Mouse (Mus musculus) stomach, postnatal 0 days (tissue): ENCODE data around the gene Ccs. TPM values are rescaled to one million over a fixed set of nuclear protein-coding genes. Genes with fewer than 3 reads are reported as not detected.
A peak's percentile ranks its signal among the peaks of the same experiment; 100 is the strongest.

Experiments used
- ATAC-seq: fragments of 200-750 bp; cut with Nextera tagmentation; 2 replicates; pipeline ENCODE4 v1.8.0; 2017; ENCODE audit not compliant: low FRiP score, low TSS enrichment
- DNase-seq: peaks from one replicate; pipeline ENCODE4 v3.0.0-alpha.2; 2016; ENCODE audit warnings: low spot score
- H3K27ac ChIP-seq: fragments of 300-500 bp; sonication (generic); replicated peaks from 2 replicates; pipeline ENCODE4 v1.5.1; 2014; ENCODE audit warnings: mild to moderate bottlenecking, control low read depth
- H3K27me3 ChIP-seq: fragments of 300-500 bp; sonication (generic); 2 replicates; pipeline ENCODE4 v1.6.1; 2014; ENCODE audit warnings: low read length; ENCODE audit not compliant: control insufficient read depth, insufficient read depth
- H3K36me3 ChIP-seq: fragments of 300-500 bp; sonication (generic); 2 replicates; pipeline ENCODE4 v1.6.1; 2014; ENCODE audit warnings: low read length, mixed read lengths; ENCODE audit not compliant: control insufficient read depth, insufficient read depth
- H3K4me1 ChIP-seq: fragments of 300-500 bp; sonication (generic); replicated peaks from 2 replicates; pipeline ENCODE4 v1.6.1; 2014; ENCODE audit warnings: antibody characterized with exemption; ENCODE audit not compliant: control insufficient read depth, insufficient read depth
- H3K4me2 ChIP-seq: fragments of 300-500 bp; sonication (generic); replicated peaks from 2 replicates; pipeline ENCODE4 v1.6.1; 2014; ENCODE audit warnings: low read depth, mild to moderate bottlenecking, control low read depth, moderate library complexity
- H3K4me3 ChIP-seq: fragments of 300-500 bp; sonication (generic); 2 replicates; pipeline ENCODE4 v1.5.1; 2014; ENCODE audit warnings: low read depth, low read length, control low read depth
- H3K9ac ChIP-seq: fragments of 300-500 bp; sonication (generic); 2 replicates; pipeline ENCODE4 v1.6.1; 2014; ENCODE audit warnings: mild to moderate bottlenecking, low read length, control low read depth, mixed read lengths
- H3K9me3 ChIP-seq: fragments of 300-500 bp; sonication (generic); 2 replicates; pipeline ENCODE4 v1.6.1; 2016; ENCODE audit warnings: low read length; ENCODE audit not compliant: control insufficient read depth
- CTCF ChIP-seq: IDR thresholded peaks from 2 replicates; pipeline ENCODE4 v1.5.1; 2016; ENCODE audit warnings: antibody characterized with exemption, low read depth, mild to moderate bottlenecking, moderate library complexity
- EP300 ChIP-seq: optimal IDR thresholded peaks from 2 replicates; pipeline ENCODE3; 2016; ENCODE audit warnings: antibody characterized with exemption
- WGBS: fragments of 180-500 bp; shearing (Covaris S2); extraction: QIAGEN DNeasy Blood & Tissue Kit; methylation state at CpG from one replicate; pipeline ENCODE4 v1.1.7; 2014; 5-methylcytosine and 5-hydroxymethylcytosine counted together
- polyA plus RNA-seq: library from polyadenylated mRNA; unstranded; fragments of >200 nt; fragmentation: Nextera tagmentation; extraction: Ambion mirVana; gene quantifications from 2 replicates; pipeline ENCODE4 v1.2.1, GENCODE M21; 2015

The Ccs gene
- polyA plus RNA-seq, 1 experiment from 2014 or later = 72.7 TPM

- no peak for TF ChIP-seq CTCF
- TF ChIP-seq EP300 = no peak
- Histone ChIP-seq H3K4me1 (no peaks in the 10 kb centered on the region; the same call in 1 of the 2 replicates), H3K27me3 (no peaks in the 10 kb centered on the region), H3K9me3 (no peaks in the 10 kb centered on the region), H3K4me3 (no peak overlapping the region), H3K9ac (no peak overlapping the region), H3K36me3 (peaks cover 31% of the 10 kb centered on the region), H3K4me2 (no peak overlapping the region), H3K27ac (no peak overlapping the region)
- ATAC-seq (peak; percentile 58; the same call in 1 of the 2 replicates), DNase-seq (no peak)
- 70% methylated on average over 10 of the region's 10 CpGs for WGBS
Measured at GRCm38 (mm10) chr19:4803283-4803682, 35.8 kb downstream of the Ccs start.

- DNase-seq = no peak
- no peaks in the 10 kb centered on the region for H3K27me3 ChIP-seq
- H3K9me3 ChIP-seq = no peaks in the 10 kb centered on the region
- no peak overlapping the region for H3K9ac ChIP-seq
- 98% methylated on average over 7 of the region's 7 CpGs for WGBS
- ATAC-seq = no peak
- H3K4me2 ChIP-seq = no peak overlapping the region
- TF ChIP-seq CTCF (no peak), EP300 (no peak)
- H3K27ac ChIP-seq = no peak overlapping the region
- H3K4me3 ChIP-seq = no peak overlapping the region
- H3K4me1 ChIP-seq = no peaks in the 10 kb centered on the region
- peaks cover 31% of the 10 kb centered on the region for H3K36me3 ChIP-seq
Measured at GRCm38 (mm10) chr19:4802691-4803091, 36.4 kb downstream of the Ccs start.

DNA sequence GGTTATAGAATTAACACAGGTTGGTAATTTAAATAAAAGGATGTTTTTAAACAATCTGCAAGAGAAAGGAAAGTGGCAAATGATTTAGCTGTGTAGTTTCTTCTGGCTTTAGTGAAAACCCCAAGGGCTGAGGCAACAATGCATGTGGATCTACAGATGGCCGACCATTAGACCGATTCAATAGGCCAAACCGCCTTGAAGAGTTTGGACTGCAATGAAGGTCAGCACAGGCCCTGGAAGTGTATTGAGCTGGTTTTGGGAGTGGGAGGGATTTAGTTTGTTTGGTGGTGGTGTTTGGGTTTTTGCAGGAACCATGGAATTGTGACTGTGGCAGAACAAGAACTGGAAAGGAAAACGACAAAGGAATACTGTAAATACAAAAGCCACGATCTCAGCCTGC lies 40.0 kb downstream of the Ccs start:
- peaks cover 31% of the 10 kb centered on the region for H3K36me3 ChIP-seq

DNA sequence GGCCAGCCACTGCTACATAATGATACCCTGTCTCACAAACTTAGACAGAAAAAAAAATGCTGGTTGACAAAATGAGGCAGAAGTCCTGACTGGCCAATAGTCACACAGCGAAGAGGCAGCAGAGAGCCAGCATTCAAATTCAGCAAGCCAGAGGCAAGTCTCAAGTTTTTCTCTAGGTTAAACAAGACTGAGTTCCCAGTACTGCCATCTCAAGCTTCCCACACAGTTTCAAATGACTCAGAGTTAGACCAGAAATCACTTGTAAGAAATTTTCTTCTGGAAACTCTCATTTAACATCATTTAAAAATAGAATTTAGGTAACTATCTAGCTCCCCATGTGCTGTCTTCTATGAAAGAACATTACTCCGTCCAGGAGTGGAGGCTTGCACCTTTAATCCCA lies 41.3 kb downstream of the Ccs start:
- 92% methylated on average over 2 of the region's 2 CpGs for WGBS

More for the DNA sequence above, 40.0 kb downstream of the Ccs start:
- Histone ChIP-seq H3K27ac (no peak overlapping the region), H3K4me2 (no peak overlapping the region), H3K9ac (no peak overlapping the region), H3K27me3 (no peaks in the 10 kb centered on the region), H3K4me1 (no peaks in the 10 kb centered on the region), H3K4me3 (no peak overlapping the region), H3K9me3 (no peaks in the 10 kb centered on the region)
- TF ChIP-seq CTCF = no peak
- TF ChIP-seq EP300 = no peak
- WGBS = 93% methylated on average over 5 of the region's 5 CpGs
- DNase-seq = no peak
- no peak for ATAC-seq

GRCm38 (mm10) chr19:4795929-4796328 lies 43.2 kb downstream of the Ccs start:
- Histone ChIP-seq H3K27me3 (no peaks in the 10 kb centered on the region), H3K4me2 (no peak overlapping the region), H3K36me3 (peaks cover 12% of the 10 kb centered on the region), H3K4me3 (no peak overlapping the region), H3K27ac (no peak overlapping the region), H3K9ac (no peak overlapping the region), H3K9me3 (no peaks in the 10 kb centered on the region), H3K4me1 (no peaks in the 10 kb centered on the region)
- TF ChIP-seq EP300 (no peak), CTCF (no peak)
- 50% methylated on average over 1 of the region's 1 CpGs for WGBS
- DNase-seq = no peak
- ATAC-seq = no peak

More for the DNA sequence above, 41.3 kb downstream of the Ccs start:
- TF ChIP-seq CTCF (no peak), EP300 (no peak)
- no peak overlapping the region for H3K4me3 ChIP-seq
- no peak overlapping the region for H3K4me2 ChIP-seq
- no peaks in the 10 kb centered on the region for H3K27me3 ChIP-seq
- ATAC-seq = no peak
- H3K27ac ChIP-seq = no peak overlapping the region
- H3K9me3 ChIP-seq = no peaks in the 10 kb centered on the region
- DNase-seq = no peak
- H3K9ac ChIP-seq = no peak overlapping the region
- peaks cover 26% of the 10 kb centered on the region for H3K36me3 ChIP-seq
- H3K4me1 ChIP-seq = no peaks in the 10 kb centered on the region

- H3K4me1 ChIP-seq = no peaks in the 10 kb centered on the region
- H3K36me3 ChIP-seq = peaks cover 3% of the 10 kb centered on the region
- H3K9ac ChIP-seq = peak within 1 kb of the TSS; percentile 79
- H3K27ac ChIP-seq = peak within 1 kb of the TSS; percentile 90
- DNase-seq = peak; percentile 96
- peak; percentile 98 for ATAC-seq
- H3K4me3 ChIP-seq = peak within 1 kb of the TSS; percentile 66
- H3K9me3 ChIP-seq = no peaks in the 10 kb centered on the region
- under 1% methylated on average over 31 of the region's 31 CpGs for WGBS
- no peaks in the 10 kb centered on the region for H3K27me3 ChIP-seq
- H3K4me2 ChIP-seq = peak within 1 kb of the TSS; percentile 71
- TF ChIP-seq EP300 (no peak), CTCF (no peak; the same call in 1 of the 2 replicates)
Measured at GRCm38 (mm10) chr19:4793831-4794422, 45.2 kb downstream of the Ccs start, which contains the start of gene Rbm4. TSS of gene Rbm4 (minus strand) at chr19:4793901.
